Mouse (Mus musculus): ENCODE measurements at regions not wholly inside any gene's neighbourhood (a gene's known extent, or its start where the extent isn't known, plus 50 kb on each side); places are given as distances from the start of the nearest gene placed in this dataset.

- no peak for DNase-seq (ENCODE audit: low read depth)
These were observed 142.5 kb upstream of the A230072I06Rik start for GRCm38 (mm10) chr8:12136178-12136455.

GRCm38 (mm10) chr8:12137496-12137895, 141.1 kb upstream of the A230072I06Rik start:
- no peak for DNase-seq (ENCODE audit: low read depth)

- DNase-seq (ENCODE audit: low read depth): no peak
These were observed 140.7 kb upstream of the A230072I06Rik start for GRCm38 (mm10) chr8:12137913-12138312.

GRCm38 (mm10) chr8:12151679-12152078, 126.9 kb upstream of the A230072I06Rik start:
- no peak for DNase-seq (ENCODE audit: low read depth)

GRCm38 (mm10) chr8:12152825-12153224, 125.8 kb upstream of the A230072I06Rik start:
- DNase-seq (ENCODE audit: low read depth): no peak

- DNase-seq (ENCODE audit: low read depth): no peak
These were observed 121.7 kb upstream of the A230072I06Rik start for GRCm38 (mm10) chr8:12156893-12157292.

GRCm38 (mm10) chr8:12158188-12158587, 120.4 kb upstream of the A230072I06Rik start:
- DNase-seq (ENCODE audit: low read depth): no peak

- no peak for DNase-seq (ENCODE audit: low read depth)
These were observed 115.5 kb upstream of the A230072I06Rik start for GRCm38 (mm10) chr8:12162921-12163705.

- no peak for DNase-seq (ENCODE audit: low read depth)
These were observed 113.0 kb upstream of the A230072I06Rik start for GRCm38 (mm10) chr8:12165487-12166152.

GRCm38 (mm10) chr8:12171788-12172187, 106.8 kb upstream of the A230072I06Rik start:
- no peak for DNase-seq (ENCODE audit: low read depth)

- no peak for DNase-seq (ENCODE audit: low read depth)
These were observed 103.1 kb upstream of the A230072I06Rik start for GRCm38 (mm10) chr8:12175496-12175895.

GRCm38 (mm10) chr8:12184666-12185065, 94.0 kb upstream of the A230072I06Rik start:
- no peak for DNase-seq (ENCODE audit: low read depth)

GRCm38 (mm10) chr8:12187366-12187765, 91.3 kb upstream of the A230072I06Rik start:
- DNase-seq (ENCODE audit: low read depth): no peak

- no peak for DNase-seq (ENCODE audit: low read depth)
These were observed 90.2 kb upstream of the A230072I06Rik start for GRCm38 (mm10) chr8:12188451-12188850.

GRCm38 (mm10) chr8:12188960-12189359, 89.7 kb upstream of the A230072I06Rik start:
- no peak for DNase-seq (ENCODE audit: low read depth)

GRCm38 (mm10) chr8:12192006-12192405, 86.6 kb upstream of the A230072I06Rik start:
- no peak for DNase-seq (ENCODE audit: low read depth)

- DNase-seq (ENCODE audit: low read depth): no peak
These were observed 72.7 kb upstream of the A230072I06Rik start for GRCm38 (mm10) chr8:12205909-12206308.

GRCm38 (mm10) chr8:12207412-12207811, 71.2 kb upstream of the A230072I06Rik start:
- DNase-seq (ENCODE audit: low read depth): no peak

- no peak for DNase-seq (ENCODE audit: low read depth)
These were observed 64.8 kb upstream of the A230072I06Rik start for GRCm38 (mm10) chr8:12213774-12214173.

GRCm38 (mm10) chr8:12214205-12215019, 64.2 kb upstream of the A230072I06Rik start:
- no peak for DNase-seq (ENCODE audit: low read depth)

- no peak for DNase-seq (ENCODE audit: low read depth)
These were observed 57.1 kb upstream of the A230072I06Rik start for GRCm38 (mm10) chr8:12221506-12221905.

GRCm38 (mm10) chr8:12223376-12223775, 55.2 kb upstream of the A230072I06Rik start:
- DNase-seq (ENCODE audit: low read depth): no peak
